Mouse (Mus musculus): ENCODE data around the gene Atg10.
A peak's percentile ranks its signal among the peaks of the same experiment; 100 is the strongest.
"Not testable (repeated sequence)": the region's sequence is repeated elsewhere in the genome, so short reads cannot be mapped to it uniquely, and the experiment has no call there.

Atg10 gene

DNA sequence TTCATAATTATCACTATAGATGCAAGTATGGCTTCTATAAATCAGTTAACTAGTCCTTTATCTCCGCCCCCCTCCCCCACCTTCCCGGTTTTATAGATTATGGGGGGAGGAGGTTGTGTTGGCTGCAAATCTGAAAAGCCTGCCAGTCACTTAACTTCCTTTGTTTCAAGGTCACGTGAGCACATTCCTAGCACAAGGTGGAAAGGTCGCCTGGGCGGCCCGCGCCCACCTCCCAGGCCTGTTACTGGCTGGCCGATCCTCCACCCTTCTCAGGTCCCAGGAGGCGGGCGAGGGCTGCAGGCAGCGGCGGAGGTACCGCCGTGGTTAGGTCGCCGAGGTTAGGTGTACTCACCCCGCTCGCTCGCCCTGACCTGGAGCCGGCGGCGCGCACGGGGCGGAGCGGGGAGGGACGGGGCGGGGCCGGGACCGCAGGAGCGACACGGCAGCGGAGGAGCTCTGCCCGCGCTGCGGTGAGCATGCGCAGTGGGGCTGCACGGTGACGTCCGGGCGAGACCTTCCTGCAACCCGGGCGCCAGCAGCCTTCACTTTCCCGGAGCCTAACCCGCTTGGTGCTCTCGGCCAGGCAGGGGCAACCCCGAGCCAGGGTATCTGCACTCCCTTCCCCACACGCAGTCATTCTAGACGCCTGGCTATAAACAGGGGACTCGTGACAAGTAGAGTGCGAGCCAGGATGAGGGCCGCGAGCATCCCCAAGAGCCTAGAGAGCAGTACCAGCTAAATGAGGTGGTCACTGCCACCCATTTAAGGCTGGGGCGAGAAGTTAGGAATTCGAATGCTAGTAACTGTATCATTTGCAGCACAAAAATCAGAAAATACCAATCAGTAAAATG lies at the start of gene Atg10:
Atg10 (minus strand) TSS at position 382 of the 851 bp plus-strand sequence.
- peak; percentile 94 for DNase-seq

DNA sequence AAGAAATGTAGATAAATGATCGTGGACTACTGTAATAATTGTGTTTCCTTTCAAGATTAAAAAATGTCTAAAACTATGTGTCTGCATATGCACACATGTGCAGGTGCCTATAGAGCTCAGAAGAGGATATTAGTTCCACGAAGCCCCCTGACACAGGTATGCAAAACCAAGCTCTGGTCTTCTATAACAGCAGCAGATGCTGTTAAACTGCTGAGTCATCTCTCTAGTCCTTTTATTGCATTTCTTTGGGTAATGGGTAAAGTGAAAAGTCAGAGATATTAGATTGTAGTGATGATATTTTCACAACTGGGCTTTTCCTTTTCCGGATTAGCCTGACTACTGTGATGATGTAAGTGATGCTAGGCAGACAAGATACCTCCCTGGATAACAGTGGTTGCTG lies 28.6 kb upstream of the Atg10 start:
- DNase-seq: no peak

DNA sequence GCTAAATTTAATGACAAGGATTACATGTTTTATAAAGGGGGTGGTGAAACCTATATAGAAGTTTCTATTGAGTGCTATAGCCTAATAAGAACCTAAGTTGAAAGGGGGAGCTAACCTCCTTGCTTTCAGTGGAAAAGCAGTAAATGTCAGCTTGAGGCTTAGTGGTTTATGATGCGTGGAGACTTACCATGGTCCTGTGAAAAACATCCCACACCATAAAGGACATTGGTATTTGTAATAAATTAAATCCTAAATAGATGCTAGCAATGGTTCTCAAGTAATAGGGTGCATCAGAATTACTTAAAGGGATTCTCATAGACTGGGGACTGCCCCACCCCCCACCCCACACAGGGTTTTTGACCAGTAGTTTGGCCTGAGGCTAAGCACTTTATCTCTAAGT lies 27.9 kb upstream of the Atg10 start:
- DNase-seq: no peak

DNA sequence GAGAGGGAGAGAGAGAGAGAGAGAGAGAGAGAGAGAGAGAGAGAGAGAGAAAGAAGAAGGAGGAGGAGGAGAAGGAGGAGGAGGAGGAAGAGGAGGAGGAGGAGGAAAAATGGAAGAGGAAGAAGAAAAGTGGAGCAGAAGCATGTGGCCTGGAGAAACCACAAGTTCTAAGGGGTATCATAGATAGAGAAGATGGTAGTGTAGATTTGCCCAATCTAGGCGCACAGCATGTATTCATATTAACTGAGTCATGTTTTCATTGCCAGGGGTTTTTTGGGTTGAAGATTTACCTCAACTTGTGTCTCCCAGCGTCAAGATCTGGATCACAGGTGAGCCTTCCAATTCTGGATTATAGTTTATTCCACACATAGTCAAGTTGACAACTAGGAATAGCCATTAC lies 26.3 kb upstream of the Atg10 start:
- not testable (repeated sequence) for DNase-seq

DNA sequence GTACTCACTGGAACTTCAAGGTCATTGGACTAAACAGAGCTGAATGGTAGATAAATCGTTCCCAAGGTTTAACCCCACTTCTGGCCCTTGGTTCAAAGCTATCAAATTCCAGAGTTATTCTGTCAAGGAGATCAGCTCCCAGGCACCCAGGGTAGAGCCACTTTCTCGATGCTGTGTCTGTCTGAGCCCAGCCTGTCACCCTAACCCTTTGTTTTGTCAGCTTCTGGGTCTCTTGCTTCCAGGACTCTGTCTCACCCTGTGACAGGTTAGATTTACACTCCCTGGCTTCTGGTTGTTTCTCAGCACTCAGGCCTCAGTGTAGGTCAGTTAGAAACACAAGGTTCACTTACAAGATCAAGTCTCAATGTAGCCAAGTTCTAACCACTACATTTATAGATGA lies 22.7 kb upstream of the Atg10 start:
- DNase-seq: no peak

DNA sequence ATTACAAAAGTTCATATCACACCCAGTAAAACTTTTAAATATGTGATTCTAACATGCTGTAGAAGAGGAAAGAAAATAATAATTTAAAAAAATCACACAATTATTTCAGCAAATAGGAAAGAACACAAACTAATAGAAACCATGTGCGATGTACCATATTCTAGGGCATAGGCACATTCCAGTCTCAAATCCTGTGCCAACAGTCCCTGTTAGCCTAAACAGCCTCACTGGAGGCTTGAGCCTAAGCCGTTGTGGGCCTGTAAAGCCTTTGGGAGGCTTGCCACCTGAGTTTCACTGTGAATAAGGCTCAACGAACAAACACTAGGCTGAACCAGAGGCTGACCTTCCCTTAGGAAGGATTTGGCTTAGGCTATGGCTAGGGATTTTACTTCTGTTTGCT lies 14.2 kb upstream of the Atg10 start:
- DNase-seq: no peak

DNA sequence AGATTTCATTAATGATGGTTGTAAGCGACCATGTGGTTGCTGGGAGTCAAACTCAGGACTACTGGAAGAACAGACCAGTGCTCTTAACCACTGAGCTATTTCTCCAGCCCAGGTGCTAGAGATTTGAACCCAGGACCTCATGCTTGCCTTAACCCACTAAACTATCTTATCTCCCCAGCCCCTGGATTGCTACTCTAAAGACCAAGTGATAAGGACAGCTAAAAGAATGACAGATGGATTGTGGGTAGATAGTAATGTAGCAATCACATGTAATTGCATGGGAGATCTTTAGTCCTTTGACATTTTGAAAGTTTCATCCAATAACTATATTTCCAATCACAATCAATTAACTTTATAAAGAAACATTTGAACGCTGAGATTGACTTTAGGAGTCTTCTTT lies 13.1 kb upstream of the Atg10 start:
- DNase-seq: no peak

DNA sequence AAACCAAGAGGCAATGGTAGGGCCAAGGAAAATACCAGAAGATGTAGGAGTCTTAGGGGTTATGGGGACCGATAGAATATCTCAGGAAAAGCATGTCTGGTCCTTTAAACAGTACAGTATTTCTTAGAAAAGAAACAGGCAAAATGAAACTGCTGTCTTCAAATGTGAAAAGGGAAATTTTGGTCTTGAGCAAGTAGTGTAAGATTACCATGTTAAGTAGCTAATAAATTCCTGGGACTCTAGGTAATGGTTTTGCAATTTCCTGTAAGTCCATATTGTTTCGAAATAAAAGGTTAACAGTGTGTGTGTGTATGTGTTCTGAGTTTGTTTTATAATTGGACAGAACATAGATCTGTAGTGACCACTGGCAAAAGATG lies 658 bp upstream of the Atg10 start:
- no peak for DNase-seq

DNA sequence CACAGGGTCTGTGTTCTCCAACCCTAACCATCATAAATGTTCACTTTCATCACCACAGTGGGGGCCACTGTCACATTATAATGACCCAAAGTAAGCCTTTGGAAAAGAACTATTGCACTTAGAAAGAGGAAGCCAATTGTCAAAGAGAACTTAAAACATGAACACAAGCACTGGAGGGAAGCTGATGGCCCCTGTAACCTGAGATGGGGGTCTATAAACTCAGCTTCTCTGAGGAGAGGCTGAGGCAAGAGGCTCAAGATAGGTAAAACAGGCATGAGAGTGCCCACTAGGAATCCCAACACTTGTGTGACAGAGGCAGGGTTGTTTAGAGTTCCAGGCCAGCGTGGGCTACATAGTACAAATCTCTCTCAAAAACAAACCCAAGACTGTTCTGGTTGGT lies 705 bp downstream of the Atg10 start:
- peak; percentile 7 for DNase-seq

DNA sequence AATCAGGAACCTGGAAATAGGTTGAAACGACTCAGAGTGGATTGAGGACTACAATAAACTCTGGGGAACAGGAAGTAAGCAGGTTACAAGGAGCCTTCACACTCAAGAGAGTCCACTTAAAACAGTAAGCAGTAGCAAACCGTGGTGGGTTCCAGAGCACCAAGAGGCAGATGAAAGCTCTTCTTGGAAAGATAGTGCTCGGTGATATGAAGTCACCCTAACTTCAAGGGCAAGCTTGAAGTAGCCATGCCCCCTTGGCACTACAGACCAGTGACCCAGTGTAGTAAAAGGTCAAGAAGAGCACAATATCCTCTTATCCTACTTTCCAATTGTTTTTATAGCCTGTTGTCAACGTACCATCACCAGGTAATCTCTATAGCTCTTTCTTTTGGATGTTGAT lies 2.1 kb downstream of the Atg10 start:
- no peak for DNase-seq

DNA sequence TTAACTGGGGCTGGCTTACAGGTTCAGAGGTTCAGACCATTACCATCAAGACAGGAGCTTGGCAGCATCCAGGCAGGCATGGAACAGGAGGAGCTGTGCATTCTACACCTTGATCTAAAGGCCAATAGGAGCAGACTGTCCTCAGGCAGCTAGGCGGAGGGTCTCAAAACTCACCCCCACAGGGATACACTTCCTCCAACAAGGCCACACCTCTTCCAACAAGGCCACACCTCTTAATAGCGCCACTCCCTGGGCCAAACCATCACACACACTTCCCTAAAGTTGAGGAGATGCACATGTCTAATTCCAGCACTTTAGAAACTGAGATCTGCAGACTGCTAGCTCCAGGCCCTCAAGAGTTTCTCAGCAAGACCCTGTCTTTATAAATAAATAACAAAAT lies 6.1 kb downstream of the Atg10 start:
- no peak for DNase-seq

DNA sequence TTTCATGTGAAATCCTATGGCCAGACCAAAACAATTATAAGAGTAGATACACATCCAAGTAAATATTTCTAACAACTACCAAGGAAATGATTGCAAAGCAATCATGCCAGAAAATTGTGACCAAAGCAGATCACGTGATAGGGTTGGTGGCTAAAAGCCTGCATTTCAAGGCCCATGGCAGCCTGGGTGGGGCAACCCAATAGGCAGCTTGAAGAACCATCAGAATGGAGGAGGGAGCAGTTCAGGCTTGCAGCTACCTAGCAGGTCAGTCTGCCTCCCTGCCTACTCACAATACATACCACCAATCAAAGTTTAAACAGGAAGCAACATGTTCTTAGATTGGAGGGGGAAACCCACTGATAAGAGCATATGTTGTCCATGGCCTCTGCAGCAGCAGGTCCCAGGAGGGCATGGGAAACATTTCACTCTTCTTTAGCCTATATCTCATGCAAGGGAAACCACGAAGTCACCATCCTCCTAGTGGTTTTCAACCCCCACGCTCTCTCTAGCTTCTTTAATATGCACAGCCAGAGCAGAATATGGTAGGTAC lies 7.0 kb downstream of the Atg10 start:
- no peak for DNase-seq

DNA sequence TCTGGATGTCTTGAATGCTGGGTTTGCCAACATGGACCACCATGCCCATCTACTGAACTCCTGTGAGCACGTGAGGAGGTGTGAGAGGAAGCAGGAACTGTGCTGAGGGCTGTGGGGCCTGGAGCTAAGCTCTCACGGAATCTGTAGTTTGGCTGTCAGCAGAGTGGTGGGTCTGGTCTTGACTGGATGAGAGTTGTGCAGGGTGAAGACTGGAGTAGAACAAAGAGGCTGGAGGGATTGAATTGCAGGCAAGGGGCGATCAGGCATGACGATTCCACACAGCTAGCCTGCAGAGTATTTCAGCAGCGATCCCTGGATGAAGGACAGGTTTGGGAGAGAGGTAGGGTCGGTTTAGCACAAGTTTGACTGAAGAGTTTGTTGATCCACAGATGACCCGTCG lies 10.8 kb downstream of the Atg10 start:
- DNase-seq: no peak

DNA sequence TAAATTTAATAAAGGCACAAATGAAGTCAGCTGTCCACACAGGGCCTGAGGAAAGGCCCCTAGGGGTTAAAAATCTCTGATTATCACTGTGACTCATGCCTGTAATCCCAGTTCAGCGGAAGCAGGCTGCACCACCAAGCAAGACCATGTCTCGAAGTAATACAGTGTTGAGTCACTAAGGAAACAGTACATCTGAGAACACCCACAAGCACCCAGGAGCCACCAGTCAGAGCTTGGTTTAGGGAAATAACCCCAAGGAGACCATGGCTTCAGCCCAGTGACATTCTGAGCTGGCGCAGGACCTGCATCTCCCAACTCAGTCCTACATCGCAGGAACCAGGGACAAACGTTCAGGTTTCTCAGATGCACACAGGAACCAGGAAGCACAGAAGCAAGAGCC lies 17.5 kb downstream of the Atg10 start:
- no peak for DNase-seq

DNA sequence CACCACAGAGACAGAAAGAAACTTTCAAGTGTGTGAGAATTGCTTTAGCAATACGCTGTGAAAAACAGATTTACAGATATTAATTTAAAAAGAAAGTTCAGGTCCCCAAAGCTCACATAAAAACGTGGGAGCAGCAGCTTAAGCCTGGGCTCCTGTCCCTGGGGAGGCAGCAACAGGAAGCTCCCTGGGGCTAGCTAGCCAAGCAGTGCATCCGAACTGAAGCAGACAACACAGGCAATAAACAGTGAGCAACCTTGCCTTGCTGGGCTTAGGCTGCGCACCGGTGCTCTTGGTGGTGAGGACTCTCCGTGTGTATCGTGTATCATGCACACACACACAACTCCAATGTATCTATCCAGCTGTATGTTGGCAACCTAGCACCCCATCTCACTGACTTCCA lies 21.2 kb downstream of the Atg10 start:
- no peak for DNase-seq

DNA sequence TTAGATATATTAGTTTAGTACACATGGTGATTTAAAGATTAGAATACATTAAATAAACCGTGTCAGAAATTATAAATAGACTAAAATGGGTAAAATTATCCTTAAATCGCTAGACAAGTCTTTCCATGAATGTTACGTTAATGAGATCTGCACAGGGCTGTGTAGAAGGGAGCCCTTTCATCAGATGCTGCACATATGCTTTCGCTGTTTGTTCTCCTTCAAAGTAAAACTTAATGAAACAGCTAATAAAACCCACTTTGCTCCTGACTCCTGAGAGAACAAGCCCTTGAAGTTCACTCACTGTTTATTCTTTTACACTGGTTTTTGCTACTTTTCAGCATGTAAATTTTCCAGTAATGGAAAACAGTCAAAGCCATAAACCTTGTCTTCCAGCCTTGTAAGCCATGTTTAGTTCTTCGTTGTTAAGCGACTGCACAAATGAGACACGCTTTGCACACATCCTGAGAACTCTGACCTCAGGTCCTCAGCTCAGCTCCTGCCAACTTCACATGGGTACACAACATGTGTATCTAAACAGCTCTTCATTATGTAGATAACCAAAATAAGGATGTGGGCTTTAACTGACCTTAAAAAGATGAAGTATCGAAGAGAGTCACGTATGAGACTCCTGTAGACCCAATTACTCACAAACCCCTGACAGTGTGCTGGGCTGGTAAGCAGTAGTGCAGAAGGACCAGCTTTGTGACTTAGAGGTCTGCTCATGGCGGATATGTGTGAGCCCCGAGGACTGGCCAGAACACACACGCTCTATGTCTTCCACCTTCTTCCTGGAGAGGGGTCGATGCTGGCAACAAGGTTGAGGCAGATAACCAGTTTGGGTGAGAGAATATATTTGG lies 36.2 kb downstream of the Atg10 start:
- no peak for DNase-seq

DNA sequence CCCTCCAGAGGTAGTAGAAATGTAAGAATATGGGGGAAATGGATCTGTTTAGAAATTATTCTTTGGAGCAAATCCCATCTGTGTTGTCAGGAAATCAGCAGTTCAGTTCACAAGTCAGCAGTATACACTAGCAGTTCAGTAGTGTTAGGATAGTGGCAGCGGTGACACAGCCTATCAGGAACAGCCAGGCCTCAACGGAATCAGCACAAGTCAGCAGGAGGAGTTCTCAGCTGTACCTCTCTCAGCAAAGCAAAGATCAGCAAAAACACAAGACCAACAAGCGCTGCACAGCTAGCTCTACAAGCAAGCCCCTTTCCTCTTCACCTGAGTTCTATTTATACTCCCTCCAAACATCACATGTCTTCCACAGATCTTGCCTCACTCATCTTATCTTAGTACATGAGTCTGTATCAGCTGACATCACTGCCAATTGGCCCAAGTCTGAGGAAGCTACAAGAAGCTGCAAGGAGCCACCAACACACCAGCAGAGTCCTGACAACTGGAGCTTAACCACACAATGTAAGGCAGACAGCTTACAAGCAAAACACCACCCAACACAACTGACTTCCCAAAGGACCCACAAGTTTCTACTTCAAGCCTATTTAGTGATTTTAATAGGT lies 38.4 kb downstream of the Atg10 start:
- DNase-seq: no peak

DNA sequence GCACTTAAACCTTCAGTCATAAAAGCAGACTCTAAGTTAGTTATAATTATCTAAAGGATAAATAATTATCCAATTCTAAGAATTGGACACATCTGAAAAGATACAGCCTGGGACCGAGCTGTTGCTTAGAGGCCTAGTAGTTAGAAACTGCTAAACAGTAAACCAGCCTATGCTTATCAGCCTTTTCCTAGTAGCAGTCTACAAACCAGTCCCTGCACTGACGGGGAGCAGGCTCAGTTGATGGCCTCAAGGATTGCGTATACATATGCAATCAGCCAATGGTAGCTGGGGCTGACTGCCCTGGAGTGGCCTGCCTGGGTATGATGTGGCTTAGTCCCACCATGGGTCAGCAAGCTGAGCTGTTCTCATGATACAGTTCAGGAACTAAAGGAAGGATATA lies 39.5 kb downstream of the Atg10 start:
- DNase-seq: no peak

DNA sequence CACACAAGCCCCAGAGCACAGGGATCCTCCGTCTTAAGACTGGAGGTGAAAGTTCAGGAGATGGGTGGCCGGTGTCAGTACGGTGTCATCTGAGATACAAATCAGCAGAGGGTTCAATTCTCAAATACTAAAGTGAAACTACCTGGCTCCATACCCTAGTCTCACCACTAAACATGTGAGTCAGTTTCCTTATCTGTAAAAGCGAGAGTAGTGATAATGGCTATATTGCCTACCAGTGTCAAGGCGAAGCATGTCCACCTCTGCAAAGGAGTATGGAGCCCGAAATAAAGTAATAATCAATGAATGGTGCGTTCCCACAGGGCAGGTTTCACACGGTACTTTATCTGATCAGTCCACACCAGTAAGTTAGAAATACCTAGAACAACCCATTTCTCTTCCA lies 43.4 kb downstream of the Atg10 start:
- no peak for DNase-seq

DNA sequence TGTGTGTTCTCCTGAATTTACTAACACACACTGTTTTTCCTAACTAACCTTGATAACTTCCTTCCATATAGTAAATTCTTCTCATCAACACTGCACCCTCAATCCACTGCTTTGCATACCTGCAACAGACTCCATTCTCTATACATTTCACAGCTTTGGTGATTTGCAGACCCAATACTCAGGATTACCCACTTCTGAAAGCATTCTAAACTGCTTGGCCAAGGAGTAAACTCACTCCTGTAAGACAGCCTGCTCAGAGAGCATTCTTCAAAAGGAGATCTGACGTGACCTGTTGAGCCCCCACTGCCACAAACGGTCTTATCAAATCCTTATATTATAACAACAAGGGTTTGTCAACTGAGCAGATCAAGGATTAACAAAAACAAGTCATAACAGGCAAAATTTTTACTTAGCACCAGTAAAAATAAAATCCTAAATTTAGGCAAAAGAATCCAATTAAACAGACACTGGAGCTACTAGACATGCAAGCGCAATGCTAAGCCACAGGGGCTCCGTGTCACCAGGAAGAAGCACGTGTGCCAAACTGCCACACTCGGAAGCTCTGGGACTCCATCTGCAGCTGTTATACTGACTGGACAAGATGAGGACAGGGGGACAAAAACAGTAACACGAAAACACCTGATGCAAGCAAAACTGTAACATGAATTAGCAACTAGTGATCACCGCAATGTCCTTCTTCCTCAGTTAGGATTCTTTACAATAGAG lies 44.4 kb downstream of the Atg10 start:
- DNase-seq: peak; percentile 20

DNA sequence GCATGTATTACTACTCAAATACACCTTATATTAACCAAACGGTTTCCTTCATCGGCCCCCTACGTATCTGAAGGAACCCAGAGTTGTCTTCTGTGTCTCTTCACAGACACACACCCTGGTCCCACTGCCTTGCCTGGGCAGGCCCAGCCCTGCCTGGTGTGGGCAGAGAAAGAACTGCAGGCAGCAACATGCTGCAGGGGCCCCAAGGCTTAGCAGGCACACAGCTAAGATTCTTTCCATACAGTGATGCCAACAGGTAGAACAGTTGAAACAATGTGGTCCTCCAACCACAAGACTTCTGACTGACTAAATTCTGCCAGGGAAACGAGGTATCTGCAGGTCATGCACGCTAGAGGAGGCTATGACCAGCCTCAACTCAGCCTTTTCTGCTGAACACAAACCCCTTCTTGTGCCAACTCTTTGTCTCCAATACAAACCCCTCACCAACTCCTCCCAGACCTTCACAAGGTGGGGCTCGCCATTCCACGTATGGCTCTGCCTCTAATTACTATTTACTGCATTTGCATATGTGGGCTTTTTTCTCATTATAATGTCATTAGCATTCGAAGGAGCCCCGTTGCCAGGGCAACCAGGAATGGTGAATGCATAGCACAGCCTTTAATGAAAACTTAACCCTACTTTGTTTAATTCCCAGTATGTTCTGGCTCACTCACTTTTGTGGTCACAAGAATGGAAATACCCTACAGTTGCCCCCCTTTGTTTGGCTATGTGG lies 45.2 kb downstream of the Atg10 start:
- no peak for DNase-seq

DNA sequence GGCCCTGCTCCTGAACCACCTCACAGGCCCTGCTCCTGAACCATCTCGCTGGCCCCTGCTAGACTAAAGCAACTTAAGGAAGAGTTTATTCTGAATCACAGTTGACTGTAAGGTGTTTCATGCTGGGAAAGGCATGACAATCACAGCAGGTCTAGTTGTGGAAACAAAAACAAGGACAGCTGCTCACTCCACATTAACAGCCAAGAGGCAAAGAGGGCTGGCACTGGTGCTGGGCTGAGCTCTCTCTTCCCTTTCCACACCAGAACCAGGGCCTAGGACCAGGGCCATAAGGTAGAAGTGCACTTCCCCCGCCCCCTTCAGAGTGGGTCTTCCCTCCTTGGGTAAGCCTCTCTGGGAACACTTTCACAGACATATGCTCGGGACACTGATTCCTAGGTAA lies 48.4 kb downstream of the Atg10 start:
- DNase-seq: peak; percentile 55

Measured in cerebellum, adult 8-10 months (tissue).